Mouse (Mus musculus): ENCODE measurements around the gene Mansc1. TPM values are rescaled to one million over a fixed set of nuclear protein-coding genes. Genes with fewer than 3 reads are reported as not detected.
A peak's percentile ranks its signal among the peaks of the same experiment; 100 is the strongest.
"Not testable (repeated sequence)": the region's sequence is repeated elsewhere in the genome, so short reads cannot be mapped to it uniquely, and the experiment has no call there.

The Mansc1 gene
- total RNA-seq (2022), result 10 to 100 TPM; 13.4 to 18.7 (median 14.5) TPM

DNA sequence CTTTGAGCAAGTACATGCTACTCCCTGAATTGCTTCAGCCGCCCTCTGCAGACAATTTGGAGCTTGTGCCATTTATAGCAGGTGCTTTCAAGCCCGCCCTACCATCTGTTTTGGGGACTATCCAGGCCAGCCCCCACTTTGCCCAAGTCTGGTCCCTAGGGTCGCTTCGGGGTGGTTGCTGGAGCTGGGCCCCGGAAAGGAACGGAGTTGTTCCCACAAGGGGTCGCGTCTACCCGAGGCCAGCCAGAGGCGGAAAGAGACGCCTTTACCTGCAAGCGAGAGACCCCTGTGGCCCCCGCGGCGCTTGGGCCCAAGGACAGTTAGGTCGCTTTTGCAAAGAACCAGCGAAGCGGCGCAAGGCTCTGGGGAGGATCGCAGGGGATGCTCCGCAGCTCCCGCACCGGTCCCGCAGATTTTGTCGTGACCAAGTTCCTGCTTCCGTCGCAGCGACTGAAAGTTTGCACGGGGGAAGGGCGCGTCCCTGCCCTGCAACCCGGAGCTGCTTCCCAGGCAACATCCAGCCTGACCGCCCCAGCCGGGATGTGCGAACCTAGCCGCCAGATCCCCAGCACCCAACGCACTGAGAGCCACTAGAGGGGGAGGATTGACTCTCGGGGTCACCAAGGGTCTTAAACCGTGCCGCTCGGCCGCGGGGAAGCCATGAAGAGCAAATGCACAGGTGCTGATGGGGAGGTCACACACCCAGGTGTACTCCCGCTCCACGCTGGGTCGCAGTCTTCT, at the start of gene Mansc1:
Mansc1 (minus strand) TSS at position 542 of the 741 bp plus-strand sequence.
- no peak for DNase-seq (ENCODE audit: low spot score in 2 of 2)

- DNase-seq (ENCODE audit: low spot score in 2 of 2), result not testable (repeated sequence)
Observed at GRCm38 (mm10) chr6:134679330-134679729, 47.0 kb upstream of the Mansc1 start.

DNA sequence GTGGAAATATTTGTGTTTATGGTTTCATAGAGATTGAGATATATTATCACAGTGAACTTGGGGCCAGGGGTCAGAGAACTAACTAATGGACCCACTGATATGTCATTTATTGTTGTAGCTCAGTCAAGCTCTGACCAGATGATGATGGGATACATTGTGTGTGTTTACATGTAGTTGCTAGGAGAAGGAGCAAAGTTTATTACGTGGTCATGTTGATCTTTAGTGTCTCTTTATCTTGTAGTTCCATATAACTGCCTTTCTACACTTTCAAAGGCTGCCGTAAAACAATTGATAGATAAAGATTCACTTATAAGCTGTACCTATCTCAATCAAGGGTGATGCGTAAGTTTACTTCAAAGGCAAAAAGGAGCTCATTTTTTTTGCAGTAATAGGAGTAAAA, 45.7 kb upstream of the Mansc1 start:
- DNase-seq (ENCODE audit: low spot score in 2 of 2), result no peak

- no peak for DNase-seq (ENCODE audit: low spot score in 2 of 2)
Observed at GRCm38 (mm10) chr6:134677504-134677903, 45.2 kb upstream of the Mansc1 start.

DNA sequence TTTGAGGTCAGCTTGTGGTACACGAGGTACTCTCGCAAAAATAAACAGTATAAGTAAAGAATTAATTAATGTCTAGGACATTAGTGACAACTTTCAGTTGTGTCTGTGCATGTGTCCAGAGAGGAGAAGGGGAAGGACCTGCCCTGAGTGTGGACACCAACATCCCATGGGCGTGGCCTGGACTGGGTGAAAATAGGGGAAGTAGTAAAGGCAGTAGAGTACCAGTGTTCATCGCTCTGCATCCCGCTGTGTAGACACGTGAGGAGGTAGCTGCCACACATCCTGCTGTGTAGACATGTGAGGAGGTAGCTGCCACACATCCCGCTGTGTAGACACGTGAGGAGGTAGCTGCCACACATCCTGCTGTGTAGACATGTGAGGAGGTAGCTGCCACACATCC, 41.4 kb upstream of the Mansc1 start:
- DNase-seq (ENCODE audit: low spot score in 2 of 2), result not testable (repeated sequence)

DNA sequence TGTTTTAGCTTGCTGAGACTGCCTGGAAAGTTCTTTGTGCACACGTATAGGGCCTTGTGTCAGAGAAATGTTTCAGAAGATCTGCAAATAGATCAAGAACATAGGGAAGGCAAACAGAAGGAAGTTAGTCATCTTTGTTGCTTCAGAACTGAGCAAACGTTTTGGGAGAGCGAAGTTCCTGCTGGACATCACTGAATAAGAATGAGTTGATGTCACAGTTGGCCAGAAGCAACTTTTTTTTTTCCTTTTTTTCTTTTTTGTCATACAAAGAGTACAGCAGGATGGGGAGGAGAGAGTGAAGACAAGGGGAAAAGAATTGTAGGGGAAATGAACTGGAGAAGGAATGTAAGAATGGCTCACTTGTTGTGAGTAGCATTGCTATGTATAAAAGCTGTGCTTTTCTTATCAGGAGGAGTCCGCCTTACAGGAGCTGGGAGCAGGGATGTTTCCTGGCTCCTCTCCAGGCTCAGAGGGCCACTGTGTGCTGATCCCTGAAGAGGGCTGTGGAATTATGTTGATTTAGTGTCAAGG, 38.7 kb upstream of the Mansc1 start:
- DNase-seq (ENCODE audit: low spot score in 2 of 2), result no peak

DNA sequence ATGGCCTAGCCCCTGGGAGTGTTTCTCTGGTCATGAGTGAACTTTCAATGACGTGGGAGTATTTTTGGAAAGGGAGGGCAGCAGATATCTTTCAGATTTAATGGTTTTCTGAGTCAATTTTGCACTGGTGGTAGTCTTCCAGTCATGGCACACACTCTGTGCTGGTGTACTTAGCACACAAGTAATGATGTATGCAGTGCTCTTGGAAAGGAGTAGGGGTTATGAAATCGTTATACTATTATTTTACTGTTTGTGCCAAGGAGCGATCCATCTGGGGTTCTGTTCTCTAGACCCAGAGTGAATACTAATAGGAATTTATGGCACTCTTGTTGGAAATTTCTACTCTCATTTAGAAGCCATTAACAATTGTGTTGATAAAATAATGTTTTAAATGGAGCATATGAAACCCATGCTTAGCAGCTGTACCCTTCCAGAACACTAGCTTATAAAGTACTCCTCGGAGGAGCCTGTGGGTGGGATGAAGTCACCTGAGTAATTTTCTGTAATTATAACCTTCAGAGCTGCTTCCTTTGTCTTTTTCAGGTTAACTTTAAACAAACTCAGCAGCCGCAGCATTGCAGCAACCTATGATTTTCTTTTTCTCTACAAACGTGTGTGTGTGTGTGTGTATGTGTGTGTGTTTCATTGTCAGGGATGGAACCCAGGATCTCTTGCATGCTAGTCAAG, 37.0 kb upstream of the Mansc1 start:
- DNase-seq (ENCODE audit: low spot score in 2 of 2), result no peak

GRCm38 (mm10) chr6:134668519-134668918, 36.2 kb upstream of the Mansc1 start:
- DNase-seq (ENCODE audit: low spot score in 2 of 2), result no peak

- DNase-seq (ENCODE audit: low spot score in 2 of 2), result no peak
Observed at GRCm38 (mm10) chr6:134665817-134666216, 33.5 kb upstream of the Mansc1 start.

GRCm38 (mm10) chr6:134664573-134664972, 32.3 kb upstream of the Mansc1 start:
- DNase-seq (ENCODE audit: low spot score in 2 of 2), result no peak

DNA sequence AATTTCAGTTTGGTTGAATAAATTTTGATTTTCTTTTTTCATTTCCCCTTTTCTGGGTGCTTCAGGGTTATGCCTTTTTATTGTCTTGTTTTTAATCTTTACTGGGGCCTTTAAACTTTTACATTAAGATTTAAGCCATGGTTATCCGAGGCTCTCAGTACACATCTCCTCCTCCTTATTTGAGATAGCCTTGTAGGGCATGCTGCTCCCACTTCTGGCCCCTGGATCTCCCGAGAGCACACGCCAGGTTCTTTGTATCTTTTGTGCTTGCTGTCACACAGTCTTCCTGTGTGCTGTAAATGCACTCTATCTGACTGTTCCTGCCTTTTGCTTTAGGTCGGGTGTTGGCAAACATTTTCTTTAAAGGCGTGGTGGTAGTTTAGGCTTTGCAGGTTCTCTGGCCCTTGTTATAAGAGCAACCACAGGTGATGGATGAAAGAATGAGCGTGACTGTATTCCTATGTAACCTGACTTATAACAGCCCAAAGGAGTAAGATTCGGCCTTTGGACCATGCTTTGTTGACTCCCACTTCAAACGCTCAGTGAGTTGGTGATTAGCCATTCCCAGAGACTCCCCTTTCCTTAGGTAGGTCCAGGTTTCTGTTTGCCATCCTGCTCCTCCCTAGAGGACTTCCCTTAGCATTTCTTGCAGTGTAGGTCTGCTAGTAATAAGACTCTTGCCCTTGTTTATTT, 28.6 kb upstream of the Mansc1 start:
- DNase-seq (ENCODE audit: low spot score in 2 of 2), result no peak

DNA sequence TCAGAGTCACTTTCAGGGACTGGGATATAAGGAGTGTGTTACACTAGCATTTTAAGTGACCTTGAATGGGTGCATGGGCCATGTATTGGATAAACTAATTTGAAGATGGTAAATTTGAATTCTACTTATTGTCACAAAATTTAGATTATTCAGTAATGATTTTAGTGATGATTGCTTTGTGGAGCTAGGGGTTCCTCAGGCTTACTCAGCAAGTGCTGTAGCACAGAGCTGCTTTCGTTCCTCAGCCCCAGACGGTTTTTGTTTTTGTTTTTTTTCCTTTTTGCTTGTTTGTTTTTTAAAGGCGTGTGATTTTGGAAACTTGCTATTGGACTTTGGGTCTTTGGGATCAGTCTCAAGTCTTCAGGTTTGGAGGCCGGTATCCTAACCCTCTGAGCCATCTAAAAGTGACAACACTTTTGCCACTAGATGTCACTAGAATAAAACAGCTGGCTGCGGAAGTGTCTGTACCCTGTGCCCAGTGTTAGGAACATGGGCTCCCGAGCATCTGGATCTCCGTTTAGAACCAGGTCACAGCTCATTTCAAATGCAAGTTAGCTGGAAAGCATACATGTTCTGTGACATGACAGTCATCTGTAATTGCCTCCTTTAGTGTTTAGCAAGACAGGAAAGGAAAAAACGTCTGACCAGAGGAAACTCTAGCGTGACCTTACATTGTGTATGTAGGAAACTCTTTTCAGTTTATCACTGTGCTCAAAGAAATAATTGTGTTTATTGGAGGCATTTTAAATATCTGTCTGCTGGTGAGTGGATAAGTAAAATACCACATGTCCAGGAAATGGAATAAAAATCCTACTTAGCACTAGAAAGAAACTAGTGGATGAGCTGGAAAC, 27.0 kb upstream of the Mansc1 start:
- no peak for DNase-seq (ENCODE audit: low spot score in 2 of 2)

DNA sequence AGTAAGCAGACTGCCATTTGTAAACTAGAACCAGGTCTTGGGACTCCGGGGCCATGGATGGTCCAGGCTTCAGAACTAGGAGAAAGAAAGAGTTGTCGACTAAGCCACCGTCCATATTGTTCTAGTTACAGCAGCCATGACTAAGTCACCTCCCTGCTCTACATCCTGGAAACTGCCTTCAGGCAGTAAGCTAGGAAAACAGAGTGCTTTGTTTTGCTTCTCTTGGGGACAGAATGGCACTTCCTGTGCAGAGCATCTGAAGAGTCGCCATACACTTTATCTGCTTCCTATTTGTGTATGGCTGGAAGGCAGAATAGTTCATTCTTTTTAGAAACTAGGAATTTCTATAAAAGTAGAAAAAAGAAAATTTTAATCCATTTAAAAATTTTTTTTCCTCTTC, 24.2 kb upstream of the Mansc1 start:
- no peak for DNase-seq (ENCODE audit: low spot score in 2 of 2)

DNA sequence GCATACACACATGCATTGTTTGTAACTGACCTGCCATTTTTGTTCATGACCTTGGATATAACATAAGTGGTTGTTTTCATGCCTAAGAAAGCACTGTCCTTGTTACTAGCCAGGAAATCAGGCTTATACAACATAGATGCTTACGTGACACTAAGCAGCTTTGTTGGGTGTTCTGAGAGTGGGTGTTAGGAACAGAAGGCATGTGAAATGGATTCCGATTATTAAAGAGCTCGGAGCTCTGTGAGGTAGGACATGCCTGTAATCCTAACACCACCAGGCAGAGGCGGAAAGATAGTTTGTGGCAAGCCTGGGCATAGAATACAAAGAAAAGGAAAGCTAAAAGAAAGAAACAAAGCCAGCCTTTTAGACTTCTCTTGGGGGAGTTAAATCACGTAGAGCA, 16.1 kb upstream of the Mansc1 start:
- peak in 1 of 2 experiments; percentile 47 for DNase-seq (ENCODE audit: low spot score in 2 of 2)

DNA sequence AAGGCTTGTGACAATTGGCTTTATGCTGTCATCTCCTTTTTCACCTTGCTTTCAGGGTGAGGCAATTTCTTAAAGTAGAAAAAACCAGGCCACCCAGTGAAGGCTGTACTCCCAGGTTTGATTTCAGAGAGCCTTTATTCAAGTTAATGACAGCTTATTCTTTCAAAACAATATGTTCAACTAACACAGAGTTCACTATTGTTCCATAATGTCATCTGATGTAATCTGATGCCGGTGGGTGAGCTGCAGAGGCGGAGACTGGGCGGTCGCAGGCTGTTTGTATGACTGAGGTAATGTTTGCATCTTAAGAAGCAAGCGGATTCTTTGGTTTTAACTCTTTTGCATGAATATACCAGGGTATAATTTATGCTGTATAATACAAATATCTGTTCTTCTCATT, 15.3 kb upstream of the Mansc1 start:
- DNase-seq (ENCODE audit: low spot score in 2 of 2), result no peak

- DNase-seq (ENCODE audit: low spot score in 2 of 2), result no peak
Observed at GRCm38 (mm10) chr6:134646835-134647234, 14.5 kb upstream of the Mansc1 start.

DNA sequence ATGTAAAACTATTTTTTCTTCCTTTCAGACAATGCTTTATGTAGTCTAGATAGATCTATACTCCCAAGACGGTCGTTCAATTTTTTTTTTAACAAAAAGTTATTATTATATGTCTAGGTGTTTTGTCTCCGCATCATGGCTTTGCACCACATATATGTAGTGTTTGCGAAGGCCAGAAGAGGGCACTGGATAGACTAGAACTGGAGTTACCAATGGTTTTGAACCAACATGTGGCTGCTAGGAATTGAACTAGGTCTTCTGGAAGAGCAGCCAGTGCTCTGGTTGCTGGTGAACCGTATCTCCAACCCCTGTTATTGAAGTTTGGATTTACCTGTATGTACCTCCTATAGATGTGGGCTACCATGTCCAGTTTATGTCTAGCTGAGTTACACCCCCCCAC, 11.0 kb upstream of the Mansc1 start:
- no peak for DNase-seq (ENCODE audit: low spot score in 2 of 2)

- DNase-seq (ENCODE audit: low spot score in 2 of 2), result no peak
Observed at GRCm38 (mm10) chr6:134641738-134642446, 9.6 kb upstream of the Mansc1 start.

GRCm38 (mm10) chr6:134640485-134641475, 8.5 kb upstream of the Mansc1 start:
- DNase-seq (ENCODE audit: low spot score in 2 of 2), result peak; percentile 80 to 94
